Mouse (Mus musculus) c-Kit-positive CD71-positive TER-119-negative erythroid progenitor cells, embryonic 14.5 days (primary cell): ENCODE measurements around the gene Dtymk.
A peak's percentile ranks its signal among the peaks of the same experiment; 100 is the strongest.
"Not testable (repeated sequence)": the region's sequence is repeated elsewhere in the genome, so short reads cannot be mapped to it uniquely, and the experiment has no call there.

Experiments
- DNase-seq: peaks from one replicate; pipeline ENCODE4 v3.0.0-alpha.2; 2013; ENCODE audit warnings: low read depth

The Dtymk gene

DNA sequence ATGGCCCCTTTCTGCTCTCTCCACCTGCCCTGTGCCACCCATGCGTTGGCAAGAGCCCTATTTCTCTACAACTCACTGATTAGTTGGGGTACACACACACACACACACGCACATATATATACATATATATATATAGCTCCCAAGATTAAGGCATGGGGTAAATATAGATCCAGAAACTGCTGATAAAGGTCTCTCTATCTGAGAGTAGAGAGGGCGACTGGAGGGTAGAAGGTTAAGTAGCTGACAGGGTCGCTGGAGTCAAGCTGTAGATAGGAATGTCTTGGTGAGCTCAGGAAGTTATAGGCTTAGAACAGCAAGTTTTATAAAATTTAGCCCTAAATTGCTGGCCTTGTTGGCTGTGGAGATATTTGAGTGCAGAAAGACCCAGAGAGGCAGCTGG is 3.1 kb upstream of the Dtymk start:
- DNase-seq = no peak

DNA sequence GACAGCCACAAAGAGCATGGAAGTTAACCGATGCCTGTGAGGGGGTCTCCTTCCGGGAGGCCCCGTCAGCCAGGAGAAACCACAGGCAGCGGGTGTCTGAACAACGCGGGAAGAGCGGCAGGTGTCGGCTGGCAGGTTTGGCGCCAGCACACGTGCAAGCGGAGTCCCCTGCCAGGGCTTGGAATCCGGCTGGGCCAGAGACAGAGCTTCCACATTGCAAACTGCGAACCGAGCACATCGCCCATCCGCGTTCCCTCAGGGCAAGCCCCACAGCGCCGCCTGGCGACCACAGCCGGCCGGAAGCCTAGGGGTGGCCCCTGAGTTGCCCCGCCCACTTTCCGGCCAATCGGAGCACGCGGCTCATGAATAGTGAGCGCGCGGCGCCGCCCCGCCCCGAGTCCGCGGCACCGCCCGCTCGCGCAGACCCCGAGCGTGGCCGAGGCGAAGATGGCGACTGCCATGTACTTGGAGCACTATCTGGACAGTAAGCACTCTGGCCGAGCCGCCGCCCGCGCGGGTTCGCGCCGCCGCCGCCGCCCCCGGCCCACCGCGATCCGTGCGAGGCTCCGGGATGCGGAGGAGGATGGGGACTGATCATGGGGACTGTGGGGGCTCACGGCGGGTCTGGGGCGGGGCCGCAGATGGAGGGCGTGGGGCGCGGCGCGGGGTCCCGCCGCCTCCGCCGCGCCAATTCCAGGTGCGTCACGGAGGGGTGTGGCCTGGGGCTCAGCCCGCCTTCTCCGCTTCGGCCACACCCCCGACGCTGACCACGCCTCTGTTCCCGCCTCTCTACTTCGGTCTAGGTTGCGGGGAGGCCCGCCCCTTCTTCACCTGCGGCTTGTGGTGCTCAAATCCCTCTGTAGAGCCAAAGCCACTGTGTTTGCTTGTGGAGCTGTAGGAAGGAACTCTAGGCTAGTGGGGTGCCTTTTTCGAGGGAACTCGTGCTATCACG is 2.1 kb upstream of the Dtymk start, which contains the start of gene Ing5:
Gene Ing5, plus strand, starts transcription at position 410 of the 952 bp plus-strand sequence.
- peak; percentile 93 for DNase-seq

DNA sequence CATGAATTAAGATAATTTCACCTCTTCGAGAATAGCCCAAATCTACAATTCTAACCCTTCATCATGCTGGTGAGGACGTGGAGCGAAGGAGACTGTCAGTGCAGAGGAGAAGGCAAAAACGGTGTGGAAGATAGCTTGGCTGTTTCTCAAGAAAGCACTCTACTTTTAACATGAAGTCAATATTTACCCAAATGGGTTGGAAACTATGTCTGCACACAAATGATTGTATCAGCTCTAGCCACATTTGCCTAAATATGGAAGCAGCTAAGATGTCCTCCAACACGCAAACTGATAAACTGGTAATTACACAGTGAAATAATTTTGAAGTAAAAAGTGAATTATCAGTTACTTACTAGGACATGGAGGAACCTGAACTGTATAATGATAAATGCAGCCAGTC is 1.0 kb upstream of the Dtymk start:
- peak; percentile 58 for DNase-seq

DNA sequence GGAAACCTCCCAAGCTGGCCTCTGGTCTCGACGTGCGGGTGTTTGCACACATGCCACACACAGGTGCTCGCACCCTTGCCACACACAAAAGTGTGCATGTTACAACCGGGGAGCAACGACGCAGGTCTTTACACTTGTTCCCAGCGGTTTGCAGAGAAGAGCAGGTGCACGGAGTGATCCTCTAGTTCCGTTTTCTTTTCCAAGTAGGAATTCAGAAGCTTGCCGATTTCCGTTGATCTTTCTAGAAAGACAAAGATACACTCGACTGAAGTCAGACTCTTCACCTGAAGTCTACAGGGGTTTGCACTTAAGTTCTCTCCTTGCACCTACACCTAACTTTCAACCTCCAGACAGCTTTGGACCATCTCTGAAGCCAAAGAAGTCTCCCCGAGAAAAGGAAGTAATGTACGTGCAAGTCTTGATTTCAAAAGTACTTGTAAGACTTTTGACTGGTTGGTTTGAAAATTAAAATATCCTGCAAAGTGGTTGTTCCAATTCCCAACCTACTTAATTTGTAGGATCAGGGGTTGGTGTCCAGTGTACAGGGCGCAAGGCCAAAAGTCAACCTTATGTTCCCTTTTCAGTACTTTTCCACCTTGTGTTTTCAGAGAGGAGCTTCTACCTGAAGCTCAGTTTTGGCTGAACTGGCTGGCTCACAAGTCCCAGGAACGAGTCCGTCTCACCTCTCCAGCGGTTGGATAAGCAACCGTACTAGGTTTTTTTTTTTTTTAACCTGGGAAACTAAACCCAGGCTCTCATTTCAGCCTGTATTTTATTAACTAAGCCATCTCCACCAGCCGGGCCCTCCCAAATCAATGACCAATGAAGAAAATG is 847 bp downstream of the Dtymk start:
- no peak for DNase-seq

DNA sequence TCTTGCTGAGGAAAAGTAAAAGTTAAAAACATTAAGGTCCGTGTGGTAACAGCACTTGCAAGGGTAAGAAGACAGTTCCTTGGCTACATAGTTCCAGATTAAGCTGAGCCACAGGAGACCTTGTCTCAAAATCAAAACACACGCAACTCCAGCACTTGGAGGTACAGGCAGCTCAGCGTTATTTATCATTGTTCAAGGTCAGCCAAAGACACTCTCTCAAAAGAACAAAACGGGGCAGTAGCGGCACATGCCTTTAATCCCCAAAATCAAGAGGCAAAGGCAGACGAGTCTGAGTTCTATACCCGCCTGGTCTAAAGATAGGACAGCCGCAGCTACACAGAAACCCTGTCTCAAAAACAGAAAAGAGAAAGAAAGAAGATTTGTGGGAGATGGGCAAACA is 5.8 kb downstream of the Dtymk start:
- DNase-seq = no peak

DNA sequence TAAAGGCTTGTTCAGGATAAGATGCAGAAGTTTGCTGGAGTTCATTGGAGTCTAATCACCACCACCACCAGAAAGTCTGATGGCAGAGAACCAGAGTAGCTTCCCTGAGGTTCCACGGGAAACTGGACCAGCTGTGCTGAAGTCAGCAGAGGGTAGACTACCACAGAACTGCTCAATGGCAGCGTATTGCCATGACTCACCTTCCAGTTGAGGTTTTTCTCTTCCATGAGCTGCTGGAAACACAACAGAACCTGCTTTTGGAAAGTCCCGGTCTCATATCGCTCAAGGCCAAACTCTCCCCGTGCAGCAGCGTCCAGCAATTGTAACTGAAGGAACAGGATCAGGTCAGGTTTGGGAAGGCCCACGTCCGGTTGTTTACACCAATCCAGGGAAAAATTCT is 7.2 kb downstream of the Dtymk start:
- DNase-seq = no peak

DNA sequence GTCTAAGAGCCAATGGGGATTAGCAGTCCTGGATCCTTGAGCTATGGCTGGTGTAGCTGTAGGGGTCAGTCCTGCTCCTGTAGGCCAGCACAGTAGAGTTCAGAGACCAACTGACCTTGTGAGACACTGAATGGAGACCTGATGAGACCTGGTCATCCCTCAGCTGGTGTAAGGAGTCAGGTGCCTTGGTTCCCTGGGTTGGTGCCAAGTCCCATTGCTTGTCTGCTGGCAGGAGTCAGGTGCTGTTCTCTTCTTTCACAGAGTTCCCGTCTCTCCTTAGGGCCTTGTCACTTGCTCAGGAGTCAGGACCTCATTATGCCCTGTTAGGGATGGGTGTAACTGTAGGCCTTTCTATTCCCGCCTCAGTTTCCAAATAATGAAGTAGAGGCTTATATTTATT is 14.8 kb downstream of the Dtymk start:
- DNase-seq = no peak

DNA sequence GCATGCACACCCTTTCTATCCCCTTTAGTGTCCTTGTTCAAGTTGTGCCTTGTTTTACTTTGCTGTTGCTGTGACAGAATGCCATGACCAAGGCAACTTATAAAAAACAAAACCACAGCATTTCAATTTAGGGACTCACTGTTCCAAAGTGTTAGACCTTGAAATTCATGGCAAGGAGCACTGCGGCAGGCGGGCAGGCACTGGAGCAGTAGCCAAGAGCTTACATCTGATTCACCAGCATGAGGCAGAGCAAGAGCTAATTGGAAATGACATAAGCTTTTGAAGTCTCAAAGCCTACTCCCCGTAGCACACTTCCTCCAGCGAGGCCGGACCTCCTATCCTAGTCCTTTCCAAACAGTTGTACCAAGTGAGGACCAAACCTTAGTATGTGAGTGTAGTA is 25.0 kb downstream of the Dtymk start:
- DNase-seq = no peak

DNA sequence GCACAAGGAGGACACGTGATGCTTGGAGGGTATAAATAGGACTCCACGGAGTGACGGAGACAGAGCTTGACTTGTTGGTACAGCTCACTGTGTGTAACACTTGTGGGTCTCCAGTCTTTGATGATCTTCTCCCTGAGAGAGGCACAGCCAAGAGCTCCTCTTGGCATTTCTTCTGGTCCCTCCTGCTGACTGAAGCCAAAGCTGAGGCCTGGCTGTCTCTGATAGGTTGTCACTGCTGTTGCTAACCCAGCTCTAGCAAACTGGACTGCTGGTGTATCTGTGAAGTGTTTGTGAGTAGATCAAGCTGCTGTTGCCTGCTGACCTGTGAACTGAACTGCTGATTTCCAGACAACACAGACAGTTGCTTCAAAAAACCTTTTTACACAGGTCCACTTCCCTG is 31.8 kb downstream of the Dtymk start:
- no peak for DNase-seq

DNA sequence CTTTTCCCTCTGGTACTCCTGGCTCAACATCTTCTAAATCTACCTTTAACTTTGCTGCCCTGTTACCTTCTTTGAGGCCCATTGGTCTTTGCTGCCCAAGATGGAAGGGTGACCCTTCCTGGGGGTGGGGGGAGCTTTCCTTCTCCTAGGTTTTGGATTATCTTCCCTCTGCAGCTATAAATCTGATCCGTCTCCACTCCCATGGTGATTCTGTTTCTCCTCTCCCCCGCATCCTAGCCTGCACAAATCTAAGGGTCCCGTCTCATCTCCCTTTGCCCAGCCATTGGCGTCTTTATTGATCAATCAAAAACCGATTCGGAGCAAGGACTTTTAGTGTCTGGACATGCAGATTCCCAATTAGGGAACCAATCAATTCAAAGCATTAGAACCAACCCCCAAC is 34.1 kb downstream of the Dtymk start:
- no peak for DNase-seq

DNA sequence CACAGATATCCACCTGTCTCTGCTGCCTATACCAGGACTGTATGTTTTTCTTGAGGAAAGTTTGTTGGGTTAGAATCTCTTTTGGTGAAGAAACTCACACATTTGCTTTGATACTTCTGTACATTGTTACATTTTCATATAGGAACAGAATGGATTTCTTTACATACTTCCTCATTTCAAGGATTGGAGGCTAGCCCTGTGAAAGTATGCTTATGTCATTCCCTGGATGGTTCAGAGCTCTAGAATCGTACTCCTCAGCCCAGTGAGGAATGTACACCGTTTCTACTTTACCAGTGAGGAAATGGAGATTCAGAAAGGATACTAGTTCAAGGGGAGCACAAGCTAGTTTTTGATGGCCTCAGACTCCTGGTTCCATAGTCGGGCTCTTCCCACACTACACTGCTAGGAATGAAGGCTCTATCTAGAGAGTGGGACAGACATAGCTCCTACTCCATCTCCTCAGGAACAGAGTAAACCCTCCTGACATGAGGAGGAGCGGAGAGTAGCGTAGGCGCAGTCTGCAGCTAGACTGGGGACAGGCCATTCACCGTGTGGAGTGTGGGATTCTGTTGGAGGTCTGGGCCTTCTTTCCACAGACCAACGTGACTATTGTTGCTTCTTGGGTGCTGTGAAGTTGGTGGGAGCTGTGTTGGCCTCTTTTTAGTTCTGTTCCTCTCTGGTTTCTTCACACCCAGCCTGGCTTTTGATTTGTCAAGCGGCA is 36.7 kb downstream of the Dtymk start:
- DNase-seq = no peak

DNA sequence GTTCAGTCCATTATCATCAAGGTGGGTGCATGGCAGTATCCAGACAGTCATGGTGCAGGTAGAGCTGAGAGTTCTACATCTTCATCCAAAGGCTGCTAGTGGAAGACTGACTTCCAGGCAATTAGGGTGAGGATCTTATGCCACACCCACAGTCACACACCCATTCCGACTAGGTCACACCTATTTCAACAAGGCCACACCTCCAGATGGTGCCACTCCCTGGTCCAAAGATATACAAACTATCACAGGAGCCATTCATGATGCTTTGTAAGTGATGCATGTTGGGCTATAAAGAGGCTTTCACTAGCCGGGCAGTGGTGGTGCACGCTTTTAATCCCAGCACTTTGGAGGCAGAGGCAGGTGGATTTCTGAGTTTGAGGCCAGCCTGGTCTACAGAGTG is 38.2 kb downstream of the Dtymk start:
- DNase-seq = not testable (repeated sequence)

DNA sequence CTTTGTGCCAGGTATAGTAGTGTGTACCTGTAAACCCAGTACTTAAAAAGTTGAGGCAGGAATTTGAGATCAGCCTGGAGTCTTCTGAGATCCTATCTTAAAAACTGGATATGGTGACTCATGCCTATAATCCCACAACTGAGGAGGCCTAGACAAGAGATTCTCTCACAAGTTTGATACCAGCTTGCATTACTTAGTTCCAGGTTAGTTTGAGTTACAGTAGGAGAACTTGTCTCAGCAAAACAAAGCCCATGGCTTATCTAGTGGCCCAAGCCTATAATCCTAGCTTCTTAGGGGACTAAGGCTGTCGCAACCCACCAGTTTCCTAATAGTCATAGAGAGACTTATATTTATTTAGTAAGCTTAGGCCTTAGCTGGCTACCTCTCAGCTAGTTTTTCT is 41.7 kb downstream of the Dtymk start:
- no peak for DNase-seq

DNA sequence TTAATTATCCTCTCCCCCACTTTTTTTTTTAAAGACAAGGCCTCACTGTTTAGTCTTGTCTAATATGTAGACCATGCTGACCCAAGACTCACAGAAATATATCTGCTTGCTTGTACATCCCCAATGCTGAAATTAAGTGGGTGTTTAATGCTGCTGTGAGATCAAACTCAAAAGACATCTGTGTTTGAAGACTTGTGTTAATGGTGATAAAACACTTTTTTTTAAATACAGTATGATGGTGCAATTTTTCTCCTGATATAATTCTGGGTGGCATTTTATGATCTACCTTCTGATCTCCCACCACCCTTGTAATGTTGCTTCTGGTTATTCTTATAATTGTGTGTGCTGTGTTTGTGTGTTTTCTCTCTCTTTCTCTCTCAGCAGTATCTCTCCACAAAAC is 45.6 kb downstream of the Dtymk start:
- DNase-seq = no peak

DNA sequence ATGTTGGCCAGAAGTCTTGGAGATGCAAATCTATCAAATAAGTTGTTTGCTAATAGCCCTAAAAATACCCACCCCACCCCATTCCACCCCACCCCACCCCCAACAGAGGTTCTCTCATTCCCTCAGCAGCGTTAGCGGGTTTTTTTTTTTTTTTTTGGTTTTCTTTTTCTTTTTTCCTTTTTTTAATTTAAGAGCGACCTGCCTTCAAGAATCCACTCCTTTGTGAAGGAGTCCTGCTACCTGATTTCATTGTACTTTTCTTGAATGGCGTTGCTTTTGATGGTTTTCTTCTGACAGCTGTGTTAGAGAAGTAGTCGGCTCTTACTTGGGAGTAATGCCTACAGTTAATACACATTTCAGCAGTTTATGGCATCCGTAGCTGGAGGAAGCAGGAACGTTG is 46.1 kb downstream of the Dtymk start:
- DNase-seq = no peak

DNA sequence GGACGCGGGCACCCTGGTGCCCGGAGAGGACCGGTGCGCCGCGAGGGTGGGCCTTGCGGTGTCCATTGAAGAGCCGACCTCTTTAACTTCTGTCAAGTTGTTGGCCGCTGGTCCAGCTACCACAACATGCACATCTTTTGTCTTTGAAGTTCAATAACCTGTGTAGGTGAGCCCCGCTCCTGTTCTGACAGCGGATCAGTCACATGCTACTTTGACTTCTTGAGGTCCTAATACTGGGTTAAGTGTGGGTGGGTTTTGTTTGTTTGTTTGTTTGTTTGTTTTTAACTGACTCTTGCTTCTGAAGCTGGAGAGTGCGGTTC is 46.5 kb downstream of the Dtymk start:
- DNase-seq = no peak

DNA sequence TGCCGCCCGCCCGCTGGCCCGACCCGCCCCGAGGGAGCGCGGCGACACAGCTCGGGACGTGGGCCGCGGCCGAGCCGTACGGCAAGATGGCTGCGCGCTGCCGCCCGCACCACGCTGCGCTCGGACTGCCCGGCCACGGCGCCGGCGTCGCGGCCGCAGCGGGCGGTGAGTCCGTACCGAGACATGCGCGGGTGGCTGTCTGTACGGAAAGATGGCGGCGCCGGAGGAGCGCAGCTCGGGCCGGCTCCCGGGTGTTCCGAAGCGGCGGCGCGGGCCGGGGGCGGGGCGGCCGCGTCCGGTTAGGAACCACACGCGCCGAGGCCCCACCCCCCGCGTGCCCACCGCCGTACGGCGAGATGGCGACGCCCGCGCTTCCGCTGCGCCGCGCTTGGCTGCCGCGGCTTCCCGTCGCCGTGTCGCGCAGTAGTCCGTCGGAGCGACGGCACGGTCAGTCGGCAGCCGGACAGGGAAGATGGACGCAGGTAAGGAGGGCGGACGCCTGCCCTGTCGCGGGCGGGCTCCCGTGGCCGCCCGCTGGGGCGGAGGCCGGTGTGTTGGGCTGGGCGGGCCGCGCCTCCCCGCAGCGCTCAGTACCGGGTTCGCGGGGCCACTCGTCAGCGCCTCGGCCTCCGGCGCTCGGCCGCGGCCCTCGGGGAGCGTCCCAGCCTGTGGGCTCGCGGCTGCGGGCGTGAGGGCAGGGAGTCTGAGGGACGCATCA is 47.0 kb downstream of the Dtymk start, which contains the start of gene Thap4:
Gene Thap4, minus strand, starts transcription at position 292 of the 718 bp plus-strand sequence.
- no peak for DNase-seq

DNA sequence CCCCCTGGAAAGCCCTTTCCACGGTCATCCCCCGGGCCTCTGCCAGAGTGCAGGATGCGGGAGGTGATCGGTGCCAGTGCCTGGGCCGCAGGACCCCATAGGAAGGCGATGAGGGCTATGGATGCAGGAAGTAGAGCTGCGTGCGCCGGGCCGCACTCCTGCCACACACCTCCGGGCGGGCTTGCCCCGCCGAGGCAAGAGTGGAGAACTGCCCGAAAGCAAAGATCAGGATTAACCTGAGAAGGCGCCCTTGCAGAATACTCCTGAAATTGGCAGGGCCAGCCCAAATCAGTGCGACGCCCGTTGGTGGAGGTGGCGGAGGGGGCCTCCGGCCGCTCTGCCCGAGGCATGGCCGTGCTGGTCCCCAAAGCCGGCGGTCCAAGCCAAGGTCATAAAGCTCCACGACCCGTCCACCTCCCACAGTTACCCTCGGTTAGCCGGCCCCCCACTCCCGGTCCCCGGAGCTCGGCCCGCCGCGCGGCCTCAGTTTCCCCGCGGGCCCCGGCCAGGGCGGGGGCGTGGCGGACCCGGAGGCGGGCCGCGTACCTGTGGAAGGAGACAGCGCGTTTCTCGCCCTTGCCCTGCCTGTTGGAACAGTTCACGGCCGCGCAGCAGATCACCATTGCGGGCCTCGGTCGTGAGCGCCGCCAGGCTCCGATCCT is 47.7 kb downstream of the Dtymk start:
- no peak for DNase-seq

DNA sequence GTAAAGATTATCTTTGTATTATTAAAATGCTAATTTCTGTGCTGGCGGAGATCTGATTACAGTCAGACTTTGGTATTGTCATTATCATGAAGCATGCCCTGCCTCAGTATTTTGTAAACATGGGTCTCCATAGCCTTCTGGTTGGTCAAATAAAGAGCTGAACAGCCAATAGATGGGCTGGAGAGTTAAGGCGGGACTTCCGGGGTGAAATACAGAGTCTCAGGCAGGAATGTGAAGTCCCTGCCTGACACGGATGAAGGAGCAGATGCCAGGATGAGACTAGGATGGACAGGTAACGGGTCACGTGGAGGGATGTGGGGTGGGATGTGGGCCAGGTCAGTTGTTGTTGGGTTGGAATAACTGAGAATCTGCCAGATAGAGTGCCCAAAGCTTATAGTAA is 50.4 kb downstream of the Dtymk start, which contains the start of gene Atg4b:
Gene Atg4b, plus strand, starts transcription at position 211 of the 400 bp plus-strand sequence.
- no peak for DNase-seq

DNA sequence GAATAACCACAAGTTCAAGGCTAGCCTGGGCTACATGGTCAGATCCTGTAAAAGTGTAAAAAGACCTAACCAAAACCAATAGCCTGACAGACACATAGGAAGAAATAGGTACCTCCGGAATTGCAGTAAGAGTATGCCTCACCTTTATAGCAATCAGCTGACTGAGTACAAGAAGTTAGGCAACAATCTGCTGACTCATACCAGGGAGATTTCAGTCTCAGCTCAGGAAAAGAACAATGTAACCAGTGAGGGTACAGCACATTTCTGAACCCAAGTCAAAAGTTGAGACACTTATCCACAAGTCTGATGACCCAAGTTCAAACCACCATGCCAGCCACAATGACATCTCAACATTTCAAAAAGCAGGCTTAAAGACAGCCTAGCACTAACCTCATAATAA is 53.2 kb downstream of the Dtymk start:
- no peak for DNase-seq

DNA sequence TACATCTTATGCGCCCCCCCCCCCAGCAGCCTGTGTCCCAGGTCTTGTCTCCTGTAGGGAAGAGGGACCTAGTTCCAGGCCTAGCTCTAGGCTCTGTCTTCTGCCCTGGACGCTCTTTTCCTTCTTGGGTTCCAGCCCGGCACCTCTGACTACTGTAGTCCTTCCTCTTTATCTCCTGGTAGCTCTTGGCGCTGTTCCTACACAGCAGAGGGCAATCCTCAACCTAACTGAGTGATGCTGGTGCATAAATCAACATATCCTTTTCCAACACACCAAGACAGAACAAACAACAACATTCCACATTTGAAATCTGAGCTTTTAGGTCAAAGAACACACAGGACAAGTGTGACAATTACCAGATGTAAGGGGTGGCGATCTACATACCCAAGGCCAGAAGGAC is 55.6 kb downstream of the Dtymk start:
- no peak for DNase-seq
